Mouse (Mus musculus) megakaryocyte-erythroid progenitor cell, adult 5-6 weeks (primary cell): Measurements from ENCODE around the gene Necap1. TPM values are rescaled to one million over a fixed set of nuclear protein-coding genes. Genes with fewer than 3 reads are reported as not detected.

Experiments
- ATAC-seq: replicated peaks from 2 replicates; pipeline ENCODE4 v1.8.0; 2016; ENCODE audit warnings: mild to moderate bottlenecking, inconsistent platforms; ENCODE audit not compliant: severe bottlenecking, poor library complexity, low FRiP score, low TSS enrichment
- total RNA-seq, 2 experiments: library from RNA; stranded (forward) in 1 of 2; stranded (reverse) in 1 of 2; fragments of 200-1000, 215-1000 nt in 1 of 2; fragments of >200 nt in 1 of 2; fragmentation: Nextera tagmentation in 1 of 2; gene quantifications; 2 replicates each; pipeline ENCODE4 v1.2.3; 2014 to 2017

The Necap1 gene
- total RNA-seq, 2 experiments from 2014 or later = 6.8 to 16.3 TPM

- ATAC-seq = no peak
Measured at GRCm38 (mm10) chr6:122879781-122880505, 5.7 kb downstream of the Necap1 start.

- ATAC-seq = no peak
Measured at GRCm38 (mm10) chr6:122881287-122881686, 7.0 kb downstream of the Necap1 start.

- no peak for ATAC-seq
Measured at GRCm38 (mm10) chr6:122883603-122884002, 9.3 kb downstream of the Necap1 start.

GRCm38 (mm10) chr6:122889599-122889998 lies 15.3 kb downstream of the Necap1 start:
- no peak for ATAC-seq

- peak; percentile 92 for ATAC-seq
Measured at GRCm38 (mm10) chr6:122892442-122893049, 18.3 kb downstream of the Necap1 start.

- no peak for ATAC-seq
Measured at GRCm38 (mm10) chr6:122919922-122920321, 45.6 kb downstream of the Necap1 start.

- no peak for ATAC-seq
Measured at GRCm38 (mm10) chr6:122921451-122921850, 47.2 kb downstream of the Necap1 start, which contains the start of gene Clec4a1. TSS of gene Clec4a1 (plus strand) at chr6:122921848.

GRCm38 (mm10) chr6:122934845-122935244 lies 60.6 kb downstream of the Necap1 start:
- no peak for ATAC-seq

Other genes starting within 250 kb of the Necap1 start
- not detected in 2 replicates for gene Dppa3, start 248.1 kb upstream of the Necap1 start, total RNA-seq (2014; fragmentation: Nextera tagmentation)
- not detected in 2 replicates for gene Dppa3, start 248.1 kb upstream of the Necap1 start, total RNA-seq (2017)
- gene Nanog, start 167.0 kb upstream of the Necap1 start, total RNA-seq (2014; fragmentation: Nextera tagmentation) = not detected in 2 replicates
- not detected in 2 replicates for gene Nanog, start 167.0 kb upstream of the Necap1 start, total RNA-seq (2017)
- 13.3 and 18.9 TPM in 2 replicates for gene Slc2a3, start 72.8 kb upstream of the Necap1 start, total RNA-seq (2014; fragmentation: Nextera tagmentation)
- 21.5 and 26.2 TPM in 2 replicates for gene Slc2a3, start 72.8 kb upstream of the Necap1 start, total RNA-seq (2017)
- gene Foxj2, start 54.6 kb upstream of the Necap1 start, total RNA-seq (2014; fragmentation: Nextera tagmentation) = 10.4 and 18.1 TPM in 2 replicates
- gene Foxj2, start 54.6 kb upstream of the Necap1 start, total RNA-seq (2017) = 4.3 and 11.3 TPM in 2 replicates
- not detected in 2 replicates for gene C3ar1, start 18.3 kb upstream of the Necap1 start, total RNA-seq (2014; fragmentation: Nextera tagmentation)
- gene C3ar1, start 18.3 kb upstream of the Necap1 start, total RNA-seq (2017) = not detected in 2 replicates
- 1.2 TPM in 1 of 2 replicates, not detected in the other for gene Clec4a1, start 47.4 kb downstream of the Necap1 start, total RNA-seq (2014; fragmentation: Nextera tagmentation)
- 0.99 TPM in 1 of 2 replicates, not detected in the other for gene Clec4a1, start 47.4 kb downstream of the Necap1 start, total RNA-seq (2017)
- gene Clec4a3, start 78.0 kb downstream of the Necap1 start, total RNA-seq (2014; fragmentation: Nextera tagmentation) = not detected in 2 replicates
- not detected in 2 replicates for gene Clec4a3, start 78.0 kb downstream of the Necap1 start, total RNA-seq (2017)
- gene Clec4a4, start 115.9 kb downstream of the Necap1 start, total RNA-seq (2014; fragmentation: Nextera tagmentation) = not detected in 2 replicates
- gene Clec4a4, start 115.9 kb downstream of the Necap1 start, total RNA-seq (2017) = not detected in 2 replicates
- 4.7 TPM in 1 of 2 replicates, not detected in the other for gene Clec4b1, start 175.5 kb downstream of the Necap1 start, total RNA-seq (2014; fragmentation: Nextera tagmentation)
- 6.6 TPM in 1 of 2 replicates, not detected in the other for gene Clec4b1, start 175.5 kb downstream of the Necap1 start, total RNA-seq (2017)
- gene Clec4a2, start 232.0 kb downstream of the Necap1 start, total RNA-seq (2014; fragmentation: Nextera tagmentation) = 2.3 TPM in 1 of 2 replicates, not detected in the other
- 3.2 TPM in 1 of 2 replicates, not detected in the other for gene Clec4a2, start 232.0 kb downstream of the Necap1 start, total RNA-seq (2017)